Mouse (Mus musculus) embryonic facial prominence, embryonic 12.5 days (tissue): Measurements from ENCODE around the gene Mak. TPM values are rescaled to one million over a fixed set of nuclear protein-coding genes. Genes with fewer than 3 reads are reported as not detected.

ENCODE experiments used
- ATAC-seq: fragments of 200-750 bp; cut with Nextera tagmentation; 2 replicates; pipeline ENCODE4 v1.8.0; 2017; ENCODE audit not compliant: insufficient number of reproducible peaks, insufficient read depth, low FRiP score, low TSS enrichment
- H3K27ac ChIP-seq: fragments of 300-500 bp; sonication (generic); 2 replicates; pipeline ENCODE4 v1.5.1; 2016; ENCODE audit warnings: mild to moderate bottlenecking
- H3K27me3 ChIP-seq: fragments of 300-500 bp; sonication (generic); 2 replicates; pipeline ENCODE4 v1.6.1; 2016; ENCODE audit warnings: mild to moderate bottlenecking, moderate library complexity
- H3K36me3 ChIP-seq: fragments of 300-500 bp; sonication (generic); 2 replicates; pipeline ENCODE4 v1.6.1; 2016; ENCODE audit warnings: mild to moderate bottlenecking
- H3K4me1 ChIP-seq: fragments of 300-500 bp; sonication (generic); 2 replicates; pipeline ENCODE4 v1.6.1; 2016
- H3K4me2 ChIP-seq: fragments of 300-500 bp; sonication (generic); replicated peaks from 2 replicates; pipeline ENCODE4 v1.6.1; 2016; ENCODE audit warnings: mild to moderate bottlenecking, moderate library complexity
- H3K4me3 ChIP-seq: fragments of 300-500 bp; sonication (generic); 2 replicates; pipeline ENCODE4 v1.5.1; 2016; ENCODE audit warnings: mild to moderate bottlenecking
- H3K9ac ChIP-seq: fragments of 300-500 bp; sonication (generic); 2 replicates; pipeline ENCODE4 v1.6.1; 2016; ENCODE audit warnings: mild to moderate bottlenecking, moderate library complexity
- H3K9me3 ChIP-seq: fragments of 300-500 bp; sonication (generic); 2 replicates; pipeline ENCODE4 v1.6.1; 2016; ENCODE audit warnings: mild to moderate bottlenecking, moderate library complexity
- WGBS: fragments of 180-500 bp; shearing (Covaris S2); methylation state at CpG from one replicate; pipeline ENCODE4 v1.1.7; 2016; 5-methylcytosine and 5-hydroxymethylcytosine counted together
- polyA plus RNA-seq: library from polyadenylated mRNA; unstranded; fragments of >200 nt; fragmentation: Nextera tagmentation; extraction: Ambion mirVana; gene quantifications from 2 replicates; pipeline ENCODE4 v1.2.1, GENCODE M21; 2016

Mak gene
- polyA plus RNA-seq, 1 experiment from 2014 or later = 0.72 TPM

DNA sequence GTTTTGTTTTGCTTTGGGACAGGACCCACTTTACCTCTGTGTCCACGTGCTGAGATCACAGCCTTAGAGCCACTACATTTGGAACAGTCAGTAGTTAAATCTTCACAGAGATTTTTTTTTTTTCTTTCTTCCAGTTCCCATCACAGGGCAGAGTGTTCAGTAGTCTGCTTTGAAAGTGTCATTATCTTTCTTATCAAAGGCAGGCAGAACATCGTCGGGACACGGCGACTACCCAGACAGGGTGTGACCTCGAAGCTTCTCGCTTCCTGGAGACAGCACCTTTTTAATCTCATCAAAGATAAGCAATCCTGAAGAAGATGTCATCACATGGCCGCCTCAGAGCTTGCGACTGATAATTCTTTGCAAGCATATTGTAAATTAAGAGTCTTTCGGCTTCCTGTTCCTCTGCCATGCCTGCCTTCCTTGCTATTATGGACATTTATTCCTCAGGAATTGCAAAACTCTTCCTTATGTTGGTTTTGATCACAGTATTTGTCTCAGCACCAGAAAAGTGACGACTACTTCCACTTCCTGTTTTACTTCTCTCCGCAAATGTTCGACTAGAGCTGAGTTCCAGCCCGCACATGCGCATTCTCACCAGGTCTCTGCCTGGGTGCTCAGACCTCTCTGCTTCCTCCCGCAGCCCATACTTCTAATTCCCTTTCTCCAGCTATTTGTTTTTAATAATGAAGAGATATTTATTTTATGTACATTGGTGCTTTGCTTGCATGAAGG lies 18.0 kb upstream of the Mak start:
- H3K4me2 ChIP-seq = no peak overlapping the region
- H3K4me3 ChIP-seq = no peak overlapping the region
- WGBS = 78% methylated on average over 16 of the region's 16 CpGs
- H3K9me3 ChIP-seq = no peaks in the 10 kb centered on the region
- no peaks in the 10 kb centered on the region for H3K36me3 ChIP-seq
- ATAC-seq = no peak
- no peak overlapping the region for H3K9ac ChIP-seq
- no peaks in the 10 kb centered on the region for H3K27me3 ChIP-seq
- H3K4me1 ChIP-seq = no peaks in the 10 kb centered on the region
- no peak overlapping the region for H3K27ac ChIP-seq

GRCm38 (mm10) chr13:41094160-41094559 lies 14.7 kb upstream of the Mak start:
- no peak overlapping the region for H3K4me3 ChIP-seq
- H3K9ac ChIP-seq = no peak overlapping the region

DNA sequence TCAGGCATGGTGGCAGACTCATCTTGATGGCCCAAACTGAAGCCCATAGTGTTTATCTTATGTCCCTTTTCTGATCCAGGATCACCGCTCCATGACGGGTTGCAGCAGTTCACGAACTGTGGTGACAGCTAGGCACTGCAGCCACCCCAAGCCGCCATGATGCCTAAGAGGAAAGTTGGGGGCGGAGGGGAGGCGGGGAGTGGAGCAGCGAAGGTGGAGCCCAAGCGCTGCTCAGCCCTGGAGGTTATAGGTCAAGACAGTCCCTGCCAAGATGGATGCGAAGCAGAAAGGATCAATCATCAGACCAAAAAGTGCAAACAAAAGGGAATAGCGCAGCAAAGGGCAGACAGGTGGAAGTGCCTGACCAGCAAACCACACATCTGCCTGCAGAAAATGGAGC lies 11.8 kb upstream of the Mak start:
- H3K36me3 ChIP-seq = no peaks in the 10 kb centered on the region
- H3K27ac ChIP-seq = no peak overlapping the region
- no peaks in the 10 kb centered on the region for H3K4me1 ChIP-seq
- WGBS = 40% methylated on average over 10 of the region's 10 CpGs
- H3K9ac ChIP-seq = no peak overlapping the region
- no peaks in the 10 kb centered on the region for H3K9me3 ChIP-seq
- H3K4me3 ChIP-seq = no peak overlapping the region
- no peak for ATAC-seq
- no peak overlapping the region for H3K4me2 ChIP-seq
- peaks cover 5% of the 10 kb centered on the region; the same call in 1 of the 2 replicates for H3K27me3 ChIP-seq

More at GRCm38 (mm10) chr13:41094160-41094559, 14.7 kb upstream of the Mak start:
- WGBS = 84% methylated on average over 10 of the region's 10 CpGs
- Histone ChIP-seq H3K27ac (no peak overlapping the region), H3K4me1 (no peaks in the 10 kb centered on the region), H3K36me3 (no peaks in the 10 kb centered on the region), H3K9me3 (no peaks in the 10 kb centered on the region), H3K4me2 (no peak overlapping the region), H3K27me3 (peaks cover 5% of the 10 kb centered on the region; the same call in 1 of the 2 replicates)
- no peak for ATAC-seq

- Histone ChIP-seq H3K9ac (no peak overlapping the region), H3K27ac (no peak overlapping the region), H3K4me2 (no peak overlapping the region), H3K9me3 (no peaks in the 10 kb centered on the region), H3K27me3 (peaks cover 5% of the 10 kb centered on the region; the same call in 1 of the 2 replicates), H3K4me1 (no peaks in the 10 kb centered on the region), H3K36me3 (no peaks in the 10 kb centered on the region), H3K4me3 (no peak overlapping the region)
- ATAC-seq = no peak
Observed at GRCm38 (mm10) chr13:41088746-41089145, 9.2 kb upstream of the Mak start.

- no peaks in the 10 kb centered on the region for H3K9me3 ChIP-seq
- H3K36me3 ChIP-seq = no peaks in the 10 kb centered on the region
- no peak overlapping the region for H3K4me2 ChIP-seq
- no peaks in the 10 kb centered on the region for H3K27me3 ChIP-seq
- no peak overlapping the region for H3K4me3 ChIP-seq
- ATAC-seq = no peak
- H3K27ac ChIP-seq = no peak overlapping the region
- H3K4me1 ChIP-seq = no peaks in the 10 kb centered on the region
- WGBS = 24% methylated on average over 2 of the region's 2 CpGs
- H3K9ac ChIP-seq = no peak overlapping the region
Observed at GRCm38 (mm10) chr13:41085140-41085539, 5.6 kb upstream of the Mak start.

DNA sequence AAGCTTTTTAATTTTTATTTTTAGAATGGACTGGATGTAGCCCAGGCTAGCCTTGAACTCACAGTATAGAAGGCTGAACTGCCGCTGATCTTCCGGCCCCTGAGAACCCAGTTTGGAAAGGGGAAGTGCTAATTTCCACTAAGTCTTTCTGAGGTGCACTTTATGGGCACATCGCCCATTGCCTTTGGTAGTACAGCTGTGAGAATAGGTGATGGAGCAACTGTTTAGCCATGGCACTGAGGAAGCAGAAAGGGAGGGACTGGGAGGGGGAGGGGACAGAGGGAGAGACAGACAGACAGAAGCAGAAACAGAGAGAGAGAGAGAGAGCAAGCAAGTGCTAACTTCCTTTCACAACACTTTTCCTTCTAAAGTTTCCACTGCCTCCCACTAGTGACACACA lies 5.0 kb upstream of the Mak start:
- Histone ChIP-seq H3K9ac (no peak overlapping the region), H3K4me2 (no peak overlapping the region), H3K36me3 (no peaks in the 10 kb centered on the region), H3K27ac (no peak overlapping the region), H3K9me3 (no peaks in the 10 kb centered on the region), H3K4me3 (no peak overlapping the region), H3K4me1 (0 out of 2 replicates have a peak, but pooled peaks cover under 1% of the 10 kb centered on the region), H3K27me3 (no peaks in the 10 kb centered on the region)
- ATAC-seq = no peak
- 92% methylated on average over 3 of the region's 3 CpGs for WGBS

DNA sequence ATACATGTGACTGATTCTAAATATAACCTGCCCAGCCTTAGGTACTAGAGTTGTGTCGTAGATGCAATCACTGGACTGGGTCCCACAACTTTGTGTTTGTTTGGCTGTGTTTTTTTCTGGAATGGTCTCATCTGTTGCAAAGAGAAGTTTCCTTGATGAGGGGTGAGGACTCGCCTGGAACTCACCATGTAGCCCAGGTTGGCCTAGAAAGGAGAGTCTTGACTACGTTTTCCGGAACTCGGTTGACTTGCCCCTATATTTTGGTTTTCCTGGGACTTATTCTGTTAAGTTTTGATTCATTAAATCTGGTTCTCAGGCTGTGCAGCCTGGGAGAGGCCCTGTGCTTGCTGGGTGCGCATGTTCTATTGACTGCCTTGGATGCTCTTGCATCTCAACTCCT lies 1.2 kb upstream of the Mak start:
- no peaks in the 10 kb centered on the region for H3K36me3 ChIP-seq
- no peak overlapping the region for H3K9ac ChIP-seq
- 88% methylated on average over 6 of the region's 6 CpGs for WGBS
- H3K27ac ChIP-seq = no peak overlapping the region
- no peaks in the 10 kb centered on the region for H3K9me3 ChIP-seq
- peaks cover 24% of the 10 kb centered on the region for H3K27me3 ChIP-seq
- H3K4me2 ChIP-seq = no peak overlapping the region
- H3K4me3 ChIP-seq = no peak overlapping the region
- no peak for ATAC-seq
- 0 out of 2 replicates have a peak, but pooled peaks cover 6% of the 10 kb centered on the region for H3K4me1 ChIP-seq

GRCm38 (mm10) chr13:41079859-41080258 lies 353 bp upstream of the Mak start:
- 61% methylated on average over 5 of the region's 5 CpGs for WGBS
- Histone ChIP-seq H3K27me3 (peaks cover 24% of the 10 kb centered on the region), H3K4me3 (no peak overlapping the region)

GRCm38 (mm10) chr13:41078690-41079420 lies 651 bp downstream of the Mak start:
- Histone ChIP-seq H3K9ac (peak overlapping the region; percentile 54), H3K4me1 (0 out of 2 replicates have a peak, but pooled peaks cover 6% of the 10 kb centered on the region), H3K4me3 (peak overlapping the region; percentile 51), H3K9me3 (no peaks in the 10 kb centered on the region), H3K36me3 (no peaks in the 10 kb centered on the region), H3K27me3 (peaks cover 24% of the 10 kb centered on the region), H3K4me2 (peak overlapping the region; percentile 93), H3K27ac (no peak overlapping the region)
- ATAC-seq = peak; percentile 74
- 7% methylated on average over 24 of the region's 24 CpGs for WGBS

More at GRCm38 (mm10) chr13:41079859-41080258, 353 bp upstream of the Mak start:
- H3K9ac ChIP-seq = no peak overlapping the region
- no peak for ATAC-seq
- 0 out of 2 replicates have a peak, but pooled peaks cover 6% of the 10 kb centered on the region for H3K4me1 ChIP-seq
- H3K36me3 ChIP-seq = no peaks in the 10 kb centered on the region
- no peak overlapping the region for H3K27ac ChIP-seq
- H3K9me3 ChIP-seq = no peaks in the 10 kb centered on the region
- peak overlapping the region; percentile 93; the same call in 1 of the 2 replicates for H3K4me2 ChIP-seq

DNA sequence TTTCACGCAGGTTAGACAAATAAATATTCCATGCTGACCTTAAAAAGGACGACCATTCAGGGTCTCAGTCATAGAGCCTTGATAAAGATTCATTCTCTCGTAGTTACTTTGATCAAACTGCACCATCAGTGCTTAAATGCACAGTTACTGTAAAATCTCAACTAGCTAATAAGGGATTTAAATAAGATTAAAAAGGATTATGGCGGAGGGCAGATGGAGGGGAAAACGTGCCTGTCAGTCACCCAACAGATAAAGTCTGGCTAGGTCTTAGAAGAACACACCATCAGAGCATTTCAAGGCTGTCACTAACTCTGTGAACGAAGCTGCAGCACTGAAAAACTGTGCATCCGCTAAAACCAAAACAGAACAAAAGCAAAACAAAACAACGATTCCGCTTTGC lies 1.6 kb downstream of the Mak start:
- H3K4me2 ChIP-seq = no peak overlapping the region
- H3K4me1 ChIP-seq = 0 out of 2 replicates have a peak, but pooled peaks cover 6% of the 10 kb centered on the region
- WGBS = 64% methylated on average over 9 of the region's 9 CpGs
- H3K27ac ChIP-seq = no peak overlapping the region
- H3K9ac ChIP-seq = no peak overlapping the region
- ATAC-seq = no peak
- no peaks in the 10 kb centered on the region for H3K36me3 ChIP-seq
- no peaks in the 10 kb centered on the region for H3K9me3 ChIP-seq
- H3K27me3 ChIP-seq = peaks cover 24% of the 10 kb centered on the region
- no peak overlapping the region for H3K4me3 ChIP-seq

GRCm38 (mm10) chr13:41073819-41074218 lies 5.7 kb downstream of the Mak start:
- no peak overlapping the region for H3K4me2 ChIP-seq
- no peak overlapping the region for H3K27ac ChIP-seq
- H3K27me3 ChIP-seq = peaks cover 17% of the 10 kb centered on the region
- WGBS = 81% methylated on average over 5 of the region's 5 CpGs
- H3K4me1 ChIP-seq = no peaks in the 10 kb centered on the region
- H3K4me3 ChIP-seq = no peak overlapping the region
- H3K36me3 ChIP-seq = no peaks in the 10 kb centered on the region
- no peak overlapping the region for H3K9ac ChIP-seq
- no peak for ATAC-seq
- no peaks in the 10 kb centered on the region for H3K9me3 ChIP-seq

GRCm38 (mm10) chr13:41071617-41072016 lies 7.9 kb downstream of the Mak start:
- Histone ChIP-seq H3K4me2 (no peak overlapping the region), H3K9ac (no peak overlapping the region), H3K27ac (no peak overlapping the region), H3K27me3 (no peaks in the 10 kb centered on the region), H3K4me1 (no peaks in the 10 kb centered on the region), H3K9me3 (no peaks in the 10 kb centered on the region), H3K4me3 (no peak overlapping the region), H3K36me3 (no peaks in the 10 kb centered on the region)
- ATAC-seq = no peak
- 90% methylated on average over 11 of the region's 11 CpGs for WGBS
